Mouse (Mus musculus) ES-Bruce4 (cell line): ENCODE results near the gene Cep83.

Experiments used
- CTCF ChIP-seq: IDR thresholded peaks from one replicate; pipeline ENCODE4 v1.8.1; 2011; ENCODE audit warnings: low read depth, low read length
- EP300 ChIP-seq: IDR thresholded peaks from 2 replicates; pipeline ENCODE4 v1.6.1; 2011; ENCODE audit warnings: low read depth, low read length; ENCODE audit not compliant: insufficient read depth
- POLR2A ChIP-seq: IDR thresholded peaks from one replicate; pipeline ENCODE4 v1.8.1; 2011; ENCODE audit warnings: low read length; ENCODE audit not compliant: insufficient read depth

DNA sequence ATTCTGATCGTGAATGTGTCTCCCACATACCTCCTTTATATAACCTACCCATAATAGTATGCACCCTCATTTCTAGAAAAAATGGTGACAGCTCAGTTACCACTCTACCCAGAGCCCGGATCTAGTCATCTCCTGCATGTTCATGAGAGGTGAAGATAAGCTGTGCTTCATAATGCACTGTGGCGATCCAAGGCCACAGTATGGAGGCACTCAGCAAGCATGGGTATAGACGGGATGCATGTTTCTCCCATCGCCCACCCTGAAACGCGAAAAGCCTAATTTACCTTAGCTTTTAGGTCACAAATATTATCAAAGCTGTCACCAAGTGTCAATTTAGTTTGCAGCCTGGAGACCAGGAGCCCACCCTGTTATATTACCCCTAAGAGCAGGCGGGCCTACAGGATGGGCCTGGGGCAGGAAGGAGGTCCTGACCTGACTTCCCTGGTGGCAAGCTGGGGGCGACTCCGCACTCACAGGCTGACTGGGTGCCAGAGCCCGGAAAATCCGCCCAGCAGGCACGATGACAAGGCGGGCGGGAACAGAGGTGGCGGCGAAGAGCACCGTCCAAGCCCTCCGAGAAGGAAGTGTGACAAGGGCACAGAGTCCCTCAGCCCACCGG is 544 bp upstream of the Cep83 start:
- no peak for TF ChIP-seq POLR2A
- no peak for TF ChIP-seq CTCF
- TF ChIP-seq EP300 = no peak
